Mouse (Mus musculus): ENCODE measurements around the gene Tdrd9. TPM values are rescaled to one million over a fixed set of nuclear protein-coding genes. Genes with fewer than 3 reads are reported as not detected.

Tdrd9 gene
- polyA plus RNA-seq, 1 experiment from 2014 or later: 0.37 TPM

DNA sequence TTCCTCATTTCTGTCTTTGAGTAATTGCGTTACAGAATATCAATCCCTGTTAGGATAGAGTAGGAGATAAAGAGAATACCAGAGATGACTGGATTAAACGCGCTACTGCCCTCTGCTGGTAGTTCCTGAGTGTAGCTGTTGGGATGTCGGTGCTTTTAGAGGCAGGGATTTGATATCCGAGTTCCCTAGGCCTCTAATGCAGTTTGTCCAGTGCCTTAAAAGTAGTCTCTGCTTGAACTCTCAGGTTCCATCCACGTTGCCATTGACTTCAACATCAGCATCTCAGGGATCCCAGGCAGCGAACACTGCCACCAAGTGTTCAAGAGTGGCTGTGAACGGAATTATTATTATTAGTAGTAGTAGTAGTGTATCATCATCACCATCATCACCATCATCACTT lies 29.9 kb downstream of the Tdrd9 start:
- WGBS: 22% methylated on average over 8 of the region's 8 CpGs
- no peak overlapping the region for H3K9ac ChIP-seq (ENCODE audit: low read depth, low read length)
- peak; percentile 83 for DNase-seq (ENCODE audit: low spot score)
- no peaks in the 10 kb centered on the region for H3K4me1 ChIP-seq (replicated peaks; ENCODE audit: control insufficient read depth, insufficient read depth, low read length)
- no peak overlapping the region for H3K4me3 ChIP-seq (ENCODE audit: low read depth, low read length)
- H3K27ac ChIP-seq (ENCODE audit: low read depth, low read length): no peak overlapping the region
- ATAC-seq (ENCODE audit: low FRiP score): no peak; the same call in 1 of the 2 replicates
- no peaks in the 10 kb centered on the region for H3K9me3 ChIP-seq (ENCODE audit: control insufficient read depth, low read length)
- H3K27me3 ChIP-seq (ENCODE audit: control insufficient read depth, insufficient read depth, low read length): no peaks in the 10 kb centered on the region
- H3K4me2 ChIP-seq (replicated peaks; ENCODE audit: low read depth, low read length): no peak overlapping the region
- no peaks in the 10 kb centered on the region for H3K36me3 ChIP-seq (ENCODE audit: control insufficient read depth, insufficient read depth, low read length)

DNA sequence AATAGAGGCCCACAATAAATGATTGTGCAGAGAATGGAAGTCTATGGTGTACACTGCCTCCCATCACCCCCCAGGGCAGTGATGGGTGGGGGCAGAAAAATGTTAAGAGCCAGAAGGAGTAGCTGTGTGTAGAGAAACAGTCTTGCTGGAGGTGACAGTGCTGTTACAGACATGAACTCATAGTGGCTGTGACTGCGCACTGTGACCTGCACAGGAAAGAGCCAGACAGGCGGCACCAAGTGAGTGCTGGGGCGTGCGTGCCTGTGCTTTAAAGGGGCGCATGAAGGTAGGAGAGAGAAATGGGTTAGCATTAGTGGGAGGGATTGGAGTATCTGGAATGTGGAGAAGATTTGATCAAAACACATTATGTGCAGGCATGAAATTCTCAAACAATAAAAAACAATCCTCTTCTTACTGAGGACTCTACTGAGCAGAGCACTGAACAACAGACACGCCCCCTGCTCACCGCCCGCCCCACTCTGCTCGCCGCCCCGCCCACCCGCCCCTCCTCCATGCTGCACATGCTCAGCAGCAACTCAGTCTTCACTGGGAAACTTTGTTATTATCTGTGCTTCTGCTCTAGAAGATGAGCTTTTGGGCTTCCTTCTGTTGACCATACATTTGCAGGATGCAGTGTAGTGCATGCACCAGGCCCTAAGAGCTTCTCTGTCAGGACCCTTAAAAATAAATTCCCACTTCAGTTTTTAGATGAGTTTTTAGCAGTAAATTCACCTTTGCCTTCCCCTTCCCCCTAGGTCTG lies 41.3 kb downstream of the Tdrd9 start:
- Histone ChIP-seq H3K9me3 (ENCODE audit: control insufficient read depth, low read length) (no peaks in the 10 kb centered on the region), H3K4me3 (ENCODE audit: low read depth, low read length) (peak overlapping the region; percentile 14; the same call in 1 of the 2 replicates), H3K27me3 (ENCODE audit: control insufficient read depth, insufficient read depth, low read length) (no peaks in the 10 kb centered on the region), H3K27ac (ENCODE audit: low read depth, low read length) (peak overlapping the region; percentile 67), H3K9ac (ENCODE audit: low read depth, low read length) (0 out of 2 replicates have a peak overlapping the region, but pooled peaks have one; percentile 23), H3K4me1 (replicated peaks; ENCODE audit: control insufficient read depth, insufficient read depth, low read length) (no peaks in the 10 kb centered on the region), H3K36me3 (ENCODE audit: control insufficient read depth, insufficient read depth, low read length) (no peaks in the 10 kb centered on the region), H3K4me2 (replicated peaks; ENCODE audit: low read depth, low read length) (peak overlapping the region; percentile 39)
- peak; percentile 93 for ATAC-seq (ENCODE audit: low FRiP score)
- WGBS: 28% methylated on average over 12 of the region's 12 CpGs
- peak; percentile 72 for DNase-seq (ENCODE audit: low spot score)

DNA sequence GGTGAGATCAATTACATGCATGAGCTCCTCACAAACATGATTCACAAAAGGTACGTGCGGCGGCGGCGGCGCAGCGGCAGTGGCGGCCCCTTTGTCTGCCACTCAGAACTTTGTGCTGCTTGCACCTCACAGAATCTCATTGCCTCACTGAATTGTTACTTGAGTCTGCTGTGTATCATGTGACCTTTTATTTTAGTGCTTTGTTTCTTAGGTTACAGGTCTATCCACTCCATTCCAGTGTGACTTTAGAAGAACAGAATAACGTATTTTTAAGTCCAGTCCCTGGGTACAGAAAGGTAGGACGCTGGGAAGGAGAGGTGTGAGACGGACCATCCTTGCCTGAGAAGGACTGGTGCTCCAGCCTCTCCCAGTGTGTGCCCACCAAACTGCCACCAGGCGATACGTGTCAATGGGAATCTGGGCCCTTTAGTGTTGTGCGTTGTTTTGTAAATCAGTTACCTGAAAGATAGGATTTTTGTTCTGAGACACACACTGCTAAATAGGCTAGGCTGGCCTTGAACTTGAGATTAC lies 42.0 kb downstream of the Tdrd9 start:
- DNase-seq (ENCODE audit: low spot score) (peak; percentile 67), ATAC-seq (ENCODE audit: low FRiP score) (peak; percentile 79)
- Histone ChIP-seq H3K9me3 (ENCODE audit: control insufficient read depth, low read length) (no peaks in the 10 kb centered on the region), H3K4me3 (ENCODE audit: low read depth, low read length) (peak overlapping the region; percentile 14; the same call in 1 of the 2 replicates), H3K36me3 (ENCODE audit: control insufficient read depth, insufficient read depth, low read length) (no peaks in the 10 kb centered on the region), H3K4me2 (replicated peaks; ENCODE audit: low read depth, low read length) (peak overlapping the region; percentile 39), H3K27me3 (ENCODE audit: control insufficient read depth, insufficient read depth, low read length) (no peaks in the 10 kb centered on the region), H3K27ac (ENCODE audit: low read depth, low read length) (peak overlapping the region; percentile 67), H3K4me1 (replicated peaks; ENCODE audit: control insufficient read depth, insufficient read depth, low read length) (no peaks in the 10 kb centered on the region), H3K9ac (ENCODE audit: low read depth, low read length) (0 out of 2 replicates have a peak overlapping the region, but pooled peaks have one; percentile 23)
- 19% methylated on average over 14 of the region's 14 CpGs for WGBS

DNA sequence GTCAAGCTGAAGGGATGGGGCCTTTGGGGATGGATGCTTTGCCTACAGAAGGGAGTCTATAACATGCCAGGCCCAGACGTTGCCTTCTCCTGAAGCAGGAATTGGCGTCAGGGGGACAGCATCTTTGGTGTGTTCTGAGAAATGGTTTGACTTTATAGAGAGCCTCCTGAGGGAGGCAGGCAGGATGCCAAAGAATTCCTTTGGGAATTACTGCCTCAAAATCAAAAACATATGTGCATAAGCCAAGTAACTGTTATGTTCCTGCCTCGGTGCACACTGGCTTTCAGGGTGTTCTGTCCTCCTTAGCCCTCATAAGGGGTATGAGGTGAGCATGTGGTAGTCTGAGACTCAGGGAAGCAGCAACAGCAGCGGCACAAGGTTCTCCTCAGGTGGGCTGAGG lies 45.0 kb downstream of the Tdrd9 start:
- no peak for DNase-seq (ENCODE audit: low spot score)
- no peaks in the 10 kb centered on the region for H3K36me3 ChIP-seq (ENCODE audit: control insufficient read depth, insufficient read depth, low read length)

DNA sequence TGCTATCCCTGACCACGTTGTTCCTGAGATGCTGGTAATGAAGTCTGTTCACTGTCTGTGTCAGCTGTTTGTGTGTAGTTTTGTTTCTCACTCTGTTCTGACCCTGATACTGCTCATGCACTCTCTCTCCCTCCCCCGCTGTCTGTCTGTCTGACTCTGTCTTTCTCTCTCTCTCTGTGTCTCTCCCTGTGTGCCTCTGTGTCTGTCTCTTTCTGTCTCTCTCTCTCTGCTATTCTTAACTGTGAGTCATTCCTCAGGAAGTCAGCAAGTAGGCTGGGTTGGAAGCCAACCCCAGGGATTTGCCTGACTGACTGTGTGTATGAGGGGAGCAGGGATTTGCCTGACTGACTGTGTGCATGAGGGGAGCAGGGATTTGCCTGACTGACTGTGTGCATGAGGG lies 51.9 kb downstream of the Tdrd9 start:
- ATAC-seq (ENCODE audit: low FRiP score) (no peak), DNase-seq (ENCODE audit: low spot score) (no peak)
- no peak overlapping the region for H3K4me2 ChIP-seq (replicated peaks; ENCODE audit: low read depth, low read length)
- no peak overlapping the region for H3K27ac ChIP-seq (ENCODE audit: low read depth, low read length)
- 74% methylated on average over 2 of the region's 2 CpGs for WGBS
- H3K4me1 ChIP-seq (replicated peaks; ENCODE audit: control insufficient read depth, insufficient read depth, low read length): no peaks in the 10 kb centered on the region
- no peaks in the 10 kb centered on the region for H3K27me3 ChIP-seq (ENCODE audit: control insufficient read depth, insufficient read depth, low read length)
- H3K9ac ChIP-seq (ENCODE audit: low read depth, low read length): no peak overlapping the region
- H3K9me3 ChIP-seq (ENCODE audit: control insufficient read depth, low read length): no peaks in the 10 kb centered on the region
- no peak overlapping the region for H3K4me3 ChIP-seq (ENCODE audit: low read depth, low read length)
- H3K36me3 ChIP-seq (ENCODE audit: control insufficient read depth, insufficient read depth, low read length): no peaks in the 10 kb centered on the region

More for the DNA sequence above, 45.0 kb downstream of the Tdrd9 start:
- Histone ChIP-seq H3K4me3 (ENCODE audit: low read depth, low read length) (no peak overlapping the region), H3K9me3 (ENCODE audit: control insufficient read depth, low read length) (no peaks in the 10 kb centered on the region), H3K4me2 (replicated peaks; ENCODE audit: low read depth, low read length) (no peak overlapping the region), H3K27ac (ENCODE audit: low read depth, low read length) (no peak overlapping the region), H3K27me3 (ENCODE audit: control insufficient read depth, insufficient read depth, low read length) (no peaks in the 10 kb centered on the region), H3K4me1 (replicated peaks; ENCODE audit: control insufficient read depth, insufficient read depth, low read length) (no peaks in the 10 kb centered on the region), H3K9ac (ENCODE audit: low read depth, low read length) (no peak overlapping the region)
- ATAC-seq (ENCODE audit: low FRiP score): no peak
- 77% methylated on average over 4 of the region's 4 CpGs for WGBS

DNA sequence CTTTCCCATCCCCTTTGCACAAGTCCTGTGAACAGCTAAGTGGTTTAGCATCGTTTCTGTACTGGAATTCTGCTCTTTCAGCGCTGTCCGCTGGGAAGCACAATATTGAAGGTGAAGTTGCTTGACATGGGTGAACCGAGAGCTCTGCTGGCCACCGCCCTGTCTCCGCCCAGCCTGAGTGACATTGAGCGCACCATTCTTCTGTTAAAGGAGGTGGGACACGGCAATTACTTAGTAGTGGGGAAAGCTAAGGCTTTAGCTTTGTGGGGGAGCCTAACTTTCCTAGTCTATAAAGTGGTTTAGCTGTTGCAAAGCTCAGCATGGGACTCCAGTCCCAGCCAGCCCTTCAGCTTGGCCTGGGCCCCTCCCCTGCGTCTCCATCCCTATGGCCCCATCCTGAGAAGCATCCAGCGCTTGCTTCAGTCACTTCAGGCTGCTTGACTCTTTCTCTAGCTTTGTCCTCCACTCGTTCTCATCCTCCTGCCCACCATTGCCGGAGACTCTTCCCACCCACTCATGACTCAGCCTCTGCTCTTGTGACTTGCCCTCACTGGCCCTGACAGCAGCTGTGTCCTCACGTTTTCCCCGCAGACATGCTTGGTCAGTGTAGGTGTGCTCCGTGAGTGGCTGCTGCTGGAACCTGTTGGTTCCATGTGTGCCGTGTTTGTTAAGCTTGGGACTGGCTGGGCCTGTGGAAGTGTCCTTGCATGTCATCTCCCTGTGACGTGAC lies 53.4 kb downstream of the Tdrd9 start:
- no peak for ATAC-seq (ENCODE audit: low FRiP score)
- Histone ChIP-seq H3K4me2 (replicated peaks; ENCODE audit: low read depth, low read length) (no peak overlapping the region), H3K9me3 (ENCODE audit: control insufficient read depth, low read length) (no peaks in the 10 kb centered on the region), H3K27ac (ENCODE audit: low read depth, low read length) (no peak overlapping the region), H3K4me3 (ENCODE audit: low read depth, low read length) (no peak overlapping the region), H3K27me3 (ENCODE audit: control insufficient read depth, insufficient read depth, low read length) (no peaks in the 10 kb centered on the region), H3K4me1 (replicated peaks; ENCODE audit: control insufficient read depth, insufficient read depth, low read length) (no peaks in the 10 kb centered on the region), H3K9ac (ENCODE audit: low read depth, low read length) (no peak overlapping the region), H3K36me3 (ENCODE audit: control insufficient read depth, insufficient read depth, low read length) (no peaks in the 10 kb centered on the region)
- 81% methylated on average over 17 of the region's 17 CpGs for WGBS
- no peak for DNase-seq (ENCODE audit: low spot score)

DNA sequence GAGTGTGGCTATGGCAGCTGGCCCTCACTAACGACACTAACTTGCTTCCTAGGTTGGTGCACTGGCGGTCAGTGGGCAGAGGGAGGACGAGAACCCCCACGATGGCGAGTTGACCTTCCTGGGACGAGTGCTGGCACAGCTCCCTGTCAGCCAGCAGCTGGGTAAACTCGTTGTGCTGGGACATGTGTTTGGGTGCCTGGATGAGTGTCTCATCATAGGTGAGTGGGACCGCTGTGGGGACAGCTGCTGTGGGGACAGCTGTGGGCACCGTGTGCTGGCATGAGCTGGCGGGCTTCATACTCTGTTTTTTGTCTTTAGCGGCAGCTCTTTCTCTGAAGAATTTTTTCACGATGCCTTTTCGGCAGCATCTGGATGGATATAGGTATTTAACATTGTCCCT lies 54.1 kb downstream of the Tdrd9 start:
- Histone ChIP-seq H3K27me3 (ENCODE audit: control insufficient read depth, insufficient read depth, low read length) (no peaks in the 10 kb centered on the region), H3K4me3 (ENCODE audit: low read depth, low read length) (no peak overlapping the region), H3K4me1 (replicated peaks; ENCODE audit: control insufficient read depth, insufficient read depth, low read length) (no peaks in the 10 kb centered on the region), H3K27ac (ENCODE audit: low read depth, low read length) (no peak overlapping the region), H3K9ac (ENCODE audit: low read depth, low read length) (no peak overlapping the region), H3K36me3 (ENCODE audit: control insufficient read depth, insufficient read depth, low read length) (no peaks in the 10 kb centered on the region), H3K9me3 (ENCODE audit: control insufficient read depth, low read length) (no peaks in the 10 kb centered on the region), H3K4me2 (replicated peaks; ENCODE audit: low read depth, low read length) (no peak overlapping the region)
- 94% methylated on average over 13 of the region's 13 CpGs for WGBS
- DNase-seq (ENCODE audit: low spot score) (no peak), ATAC-seq (ENCODE audit: low FRiP score) (no peak)

DNA sequence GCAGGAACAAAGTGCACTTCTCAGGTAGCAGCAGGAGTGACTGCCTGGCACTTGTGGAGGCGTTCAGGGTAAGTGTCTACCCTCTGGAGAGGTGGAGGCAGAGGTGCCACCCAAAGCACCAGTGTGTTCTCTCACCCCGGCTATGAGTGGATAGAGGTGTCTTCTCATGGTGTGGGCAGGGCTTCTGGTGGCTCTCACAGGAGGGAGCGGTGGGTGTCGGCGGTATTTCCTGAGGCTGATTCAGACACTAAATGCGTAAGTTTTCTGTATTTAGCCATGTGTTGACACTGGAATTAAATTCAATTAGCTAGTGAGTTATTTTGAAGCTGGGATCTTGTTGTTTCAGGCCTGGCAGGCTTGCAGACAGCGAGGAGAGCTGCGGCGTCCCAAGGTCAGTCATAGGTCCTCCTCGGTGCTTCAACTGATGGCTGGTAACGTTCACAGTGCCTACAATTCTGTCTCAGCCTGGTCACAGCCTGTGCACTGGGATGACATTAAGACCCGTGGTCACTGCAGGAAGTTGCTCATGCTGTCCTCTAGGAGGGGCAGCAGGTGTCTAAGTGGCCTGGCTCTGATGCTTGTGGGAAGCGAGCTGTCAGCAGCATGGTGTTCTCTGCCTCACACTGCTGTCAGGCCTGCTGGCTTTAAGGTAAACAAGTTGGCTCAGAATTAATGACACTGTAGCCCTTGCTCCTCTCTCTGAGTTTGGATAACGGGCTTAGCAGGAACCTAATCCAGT lies 54.7 kb downstream of the Tdrd9 start:
- Histone ChIP-seq H3K27me3 (ENCODE audit: control insufficient read depth, insufficient read depth, low read length) (no peaks in the 10 kb centered on the region), H3K27ac (ENCODE audit: low read depth, low read length) (no peak overlapping the region), H3K4me3 (ENCODE audit: low read depth, low read length) (no peak overlapping the region), H3K36me3 (ENCODE audit: control insufficient read depth, insufficient read depth, low read length) (no peaks in the 10 kb centered on the region), H3K9ac (ENCODE audit: low read depth, low read length) (no peak overlapping the region), H3K9me3 (ENCODE audit: control insufficient read depth, low read length) (no peaks in the 10 kb centered on the region), H3K4me1 (replicated peaks; ENCODE audit: control insufficient read depth, insufficient read depth, low read length) (no peaks in the 10 kb centered on the region), H3K4me2 (replicated peaks; ENCODE audit: low read depth, low read length) (no peak overlapping the region)
- WGBS: 81% methylated on average over 14 of the region's 14 CpGs
- DNase-seq (ENCODE audit: low spot score) (no peak), ATAC-seq (ENCODE audit: low FRiP score) (no peak)
